Mouse (Mus musculus): Measurements from ENCODE around the gene Tssk3.

GRCm38 (mm10) chr4:129481090-129481489 lies 9.7 kb downstream of the Tssk3 start:
- TF ChIP-seq CTCF (IDR thresholded peaks at IDR 0.05; ENCODE audit: borderline replicate concordance, insufficient read depth, low read length) (no peak), POLR2A (IDR thresholded peaks at IDR 0.05; ENCODE audit: low read depth, low read length) (no peak)

Measured in embryonic fibroblast, embryonic 13.5 days (primary cell).